Mouse (Mus musculus) lung, postnatal 14 days (tissue): Measurements from ENCODE around the gene Ccdc171.
"Not testable (repeated sequence)": the region's sequence is repeated elsewhere in the genome, so short reads cannot be mapped to it uniquely, and the experiment has no call there.

ENCODE experiments used
- DNase-seq: peaks from one replicate; pipeline ENCODE4 v3.0.0; 2021

Gene Ccdc171

DNA sequence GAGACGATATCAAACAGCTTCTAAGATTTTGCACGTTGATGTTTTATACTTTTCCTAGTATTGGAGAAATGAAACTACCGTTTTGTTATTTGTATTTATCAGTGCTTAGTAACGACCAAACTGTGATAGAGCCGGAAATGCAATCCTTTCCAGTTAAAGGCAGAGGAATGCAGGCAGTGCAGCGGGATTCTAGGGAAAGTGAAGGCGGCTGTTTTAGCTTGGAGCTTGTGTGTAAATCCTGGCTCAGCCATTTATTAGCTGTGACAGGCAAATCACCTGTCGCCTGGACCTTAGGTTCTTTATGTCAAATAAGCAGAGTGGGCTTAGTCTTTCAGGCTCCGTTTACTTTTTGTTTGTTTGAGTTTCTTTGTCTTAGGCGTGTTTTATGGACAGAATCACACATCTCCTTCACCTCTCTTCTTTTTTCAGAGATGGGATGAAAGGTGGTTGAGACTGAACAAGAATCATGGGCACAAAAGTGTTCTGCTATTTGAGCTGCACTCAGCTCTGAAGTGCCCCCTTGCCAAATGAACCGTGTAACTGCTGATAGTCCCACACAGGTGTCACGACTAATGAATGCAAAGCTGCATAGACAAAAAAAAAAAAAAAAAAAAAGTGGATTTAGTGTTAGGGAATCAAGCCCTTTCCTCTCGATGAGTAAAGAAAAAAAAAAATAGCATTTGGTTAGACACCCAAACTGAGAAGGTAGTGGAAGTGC is 1.1 kb downstream of the Ccdc171 start:
- no peak for DNase-seq

DNA sequence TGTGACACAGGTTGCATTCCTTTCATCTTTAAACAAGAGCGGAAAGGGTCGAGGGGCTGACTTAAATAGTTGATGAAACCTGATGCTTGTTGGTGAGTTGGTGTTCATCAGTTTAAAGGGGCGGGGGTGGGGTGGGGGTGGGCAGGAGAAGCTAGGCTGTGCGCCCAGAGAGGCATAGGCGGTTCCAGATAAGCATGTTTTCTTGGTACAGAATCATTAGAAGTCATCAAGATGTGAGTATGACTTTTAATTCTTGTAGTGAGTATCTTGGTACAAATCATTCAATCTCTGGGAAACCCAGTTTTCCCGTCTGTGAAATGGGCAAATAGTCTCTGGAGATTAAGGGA is 1.6 kb downstream of the Ccdc171 start:
- DNase-seq, result no peak

DNA sequence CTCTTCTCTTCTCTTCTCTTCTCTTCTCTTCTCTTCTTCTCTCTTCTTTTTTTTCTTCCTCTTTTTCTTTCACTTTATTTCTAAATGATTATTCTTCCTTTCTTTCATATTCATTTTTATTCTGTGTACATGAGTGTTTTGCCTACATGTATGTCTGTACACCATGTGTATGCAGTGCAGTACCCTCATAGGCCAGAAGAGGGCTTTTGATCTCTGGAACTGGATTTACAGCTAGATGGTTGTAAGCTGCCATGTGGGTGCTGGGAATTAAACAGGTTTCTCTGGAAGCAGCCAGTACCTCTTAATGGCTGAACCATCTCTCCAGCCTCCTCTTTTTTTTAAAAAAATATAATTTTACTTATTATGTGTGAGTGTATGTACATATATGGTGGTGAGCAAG is 2.6 kb downstream of the Ccdc171 start:
- DNase-seq, result peak; percentile 43

DNA sequence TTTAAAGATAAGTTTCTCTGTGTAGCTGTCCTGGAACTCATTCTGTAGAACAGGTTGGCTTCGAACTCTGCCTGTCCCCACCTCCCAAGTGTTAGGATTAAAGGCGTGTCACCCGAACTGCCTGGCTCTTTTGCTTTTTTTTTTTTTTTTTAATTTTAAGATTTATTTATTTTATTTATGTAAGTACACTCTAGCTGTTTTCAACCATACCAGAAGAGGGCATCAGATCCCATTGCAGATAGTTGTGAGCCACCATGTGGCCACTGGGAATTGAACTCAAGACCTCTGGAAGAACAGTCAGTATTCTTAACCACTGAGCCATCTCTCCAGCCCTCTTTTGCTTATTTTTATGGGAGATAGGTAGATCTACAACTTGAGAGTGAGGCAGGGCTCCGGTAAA is 4.7 kb downstream of the Ccdc171 start:
- not testable (repeated sequence) for DNase-seq

DNA sequence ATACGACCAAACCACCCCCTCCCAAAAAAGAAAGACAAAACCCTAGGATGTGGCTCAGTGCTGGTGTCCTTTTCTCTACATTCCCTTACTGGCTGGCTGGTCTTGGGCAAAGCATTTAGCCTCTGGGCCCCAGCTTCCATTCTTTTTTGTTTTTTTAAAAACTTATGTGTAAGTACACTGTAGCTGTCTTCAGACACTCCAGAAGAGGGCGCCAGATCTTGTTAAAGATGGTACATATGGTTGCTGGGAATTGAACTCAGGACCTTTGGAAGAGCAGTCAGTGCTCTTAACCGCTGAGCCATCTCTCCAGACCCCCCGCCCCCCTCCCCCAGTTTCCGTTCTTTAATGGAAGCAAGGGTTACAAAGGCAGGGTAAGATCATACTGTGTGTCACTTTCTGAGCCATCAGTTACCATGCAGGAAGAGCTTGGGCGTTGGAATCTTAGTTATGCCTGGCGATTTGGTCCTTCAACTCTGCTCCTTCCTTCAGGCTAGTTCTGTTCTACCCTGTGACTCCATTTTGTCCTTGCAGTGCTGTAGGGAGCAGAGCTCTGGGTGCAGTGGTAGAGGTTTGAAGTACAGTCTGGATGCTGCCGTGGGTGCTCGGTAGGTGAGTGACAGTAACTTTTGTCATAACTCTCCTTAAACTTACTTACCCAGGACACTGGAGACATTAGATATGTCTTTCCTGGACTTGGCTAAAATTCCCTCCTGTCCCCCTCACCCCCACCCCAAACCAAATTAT is 8.0 kb downstream of the Ccdc171 start:
- DNase-seq, result no peak

DNA sequence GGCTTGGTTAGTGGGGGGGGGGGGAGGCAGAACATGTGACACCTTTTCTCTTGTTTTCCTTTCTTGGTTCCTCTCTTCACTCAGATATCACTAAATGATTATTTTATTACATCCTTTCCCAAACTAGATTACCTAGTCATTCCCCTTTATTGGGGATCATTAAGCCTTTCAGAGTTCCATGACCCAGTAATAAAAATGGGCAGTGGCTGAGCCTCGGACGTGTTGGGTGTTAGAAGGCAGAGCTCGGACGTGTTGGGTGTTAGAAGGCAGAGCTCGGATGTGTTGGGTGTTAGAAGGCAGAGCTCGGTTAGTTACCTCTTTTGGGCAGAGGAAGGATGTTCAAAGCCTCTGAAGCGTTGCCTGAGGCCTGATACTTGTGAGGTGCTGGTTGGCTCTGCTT is 8.7 kb downstream of the Ccdc171 start:
- DNase-seq, result no peak

DNA sequence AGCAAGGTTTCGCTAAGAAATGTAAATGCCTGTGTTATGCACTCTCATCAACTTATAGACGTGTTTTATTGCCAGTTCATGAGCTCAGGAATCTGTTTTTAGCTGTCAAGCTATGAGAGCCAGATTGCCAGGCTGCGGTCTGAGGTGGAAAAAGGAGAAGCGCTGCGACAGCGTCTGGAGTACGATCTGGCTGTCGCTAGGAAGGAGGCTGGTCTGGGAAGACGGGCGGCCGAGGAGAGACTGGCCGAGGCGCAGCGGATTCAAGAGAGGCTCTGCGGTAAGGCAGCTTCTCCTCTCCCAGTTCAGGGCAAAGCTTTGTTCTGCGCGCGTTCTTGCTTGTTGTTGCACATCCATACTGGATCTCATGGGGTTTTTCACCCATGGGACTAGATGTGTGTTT is 24.2 kb downstream of the Ccdc171 start:
- DNase-seq, result no peak

DNA sequence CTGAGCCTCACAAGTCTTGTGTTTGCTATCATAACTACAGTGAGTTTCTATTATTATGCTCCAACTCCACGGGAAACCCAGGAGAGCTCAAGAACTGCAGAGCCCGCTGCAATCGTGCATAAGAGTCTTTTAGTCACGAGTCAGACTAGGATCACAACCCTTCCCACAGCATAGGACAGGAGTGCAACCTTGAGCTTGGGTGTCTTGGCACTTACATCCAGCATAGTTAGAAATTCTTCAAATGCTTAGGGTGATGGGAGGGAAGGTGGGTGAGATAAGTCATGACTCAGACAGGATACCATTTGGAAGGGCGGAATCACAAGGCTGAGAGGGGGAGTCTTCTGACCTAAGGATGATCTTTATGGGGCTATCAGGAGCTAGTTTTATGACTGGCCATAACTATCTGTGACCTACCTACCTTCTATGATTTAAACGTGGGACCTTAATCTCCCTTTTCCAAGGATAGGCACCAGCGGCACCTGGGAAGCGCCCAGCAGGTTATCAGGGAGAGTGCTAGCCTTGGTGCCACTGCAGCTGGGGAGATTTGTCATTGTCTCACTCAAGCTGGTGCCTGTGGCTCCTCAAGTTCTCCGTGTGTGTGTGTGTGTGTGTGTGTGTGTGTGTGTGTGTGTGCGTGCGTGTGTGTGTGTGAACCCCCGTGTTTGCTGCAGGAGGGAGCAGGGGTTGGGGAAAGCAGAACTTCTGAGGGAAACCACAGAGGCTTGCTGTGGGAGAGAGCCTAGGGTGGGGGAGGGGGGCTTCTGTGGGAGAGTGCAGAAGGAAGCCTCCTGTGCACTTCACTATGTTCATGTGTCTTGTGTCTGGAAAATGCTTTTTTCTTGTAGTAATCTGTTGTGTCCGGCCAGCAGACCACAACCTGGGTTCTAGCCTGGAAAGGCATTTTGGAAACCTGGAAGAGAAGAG is 42.1 kb downstream of the Ccdc171 start:
- DNase-seq, result no peak

DNA sequence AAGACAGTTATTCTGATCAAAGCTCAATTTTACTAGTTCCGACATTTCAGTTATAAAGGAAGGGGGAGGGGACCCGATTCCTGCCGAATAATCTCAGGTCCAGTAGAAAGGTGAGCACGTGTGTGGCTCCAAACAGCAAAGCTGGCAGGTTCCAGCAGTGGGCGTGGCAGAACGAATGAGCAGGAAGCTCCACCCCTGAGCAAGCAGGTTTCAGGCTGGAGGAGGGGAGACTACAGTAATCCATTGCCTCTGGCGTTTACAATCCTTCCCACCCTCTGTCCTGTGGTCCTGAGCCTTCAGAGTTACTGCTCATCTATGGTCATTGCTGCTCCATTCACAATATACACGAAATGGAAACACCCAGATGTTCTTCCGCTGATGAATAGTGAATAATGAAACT is 42.8 kb downstream of the Ccdc171 start:
- DNase-seq, result peak; percentile 45

DNA sequence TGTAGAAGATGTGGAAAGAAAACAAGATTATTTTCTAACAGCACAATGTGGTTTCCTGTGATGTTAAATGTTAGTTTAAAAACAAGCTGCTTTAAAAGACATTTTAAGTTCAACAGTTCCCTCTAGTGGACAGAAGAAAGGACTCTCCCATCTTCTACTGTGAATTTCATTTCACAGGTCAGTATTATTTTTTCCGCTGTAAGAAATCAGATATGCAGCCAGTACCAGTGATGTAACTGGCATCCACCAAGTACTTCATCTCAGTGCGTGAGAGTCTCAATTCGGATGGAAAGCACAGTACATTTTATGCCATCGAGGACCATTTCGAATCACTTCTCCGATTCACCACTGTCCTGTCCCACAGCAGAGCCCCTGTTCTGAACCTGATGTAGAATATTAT is 45.2 kb downstream of the Ccdc171 start:
- DNase-seq, result no peak

DNA sequence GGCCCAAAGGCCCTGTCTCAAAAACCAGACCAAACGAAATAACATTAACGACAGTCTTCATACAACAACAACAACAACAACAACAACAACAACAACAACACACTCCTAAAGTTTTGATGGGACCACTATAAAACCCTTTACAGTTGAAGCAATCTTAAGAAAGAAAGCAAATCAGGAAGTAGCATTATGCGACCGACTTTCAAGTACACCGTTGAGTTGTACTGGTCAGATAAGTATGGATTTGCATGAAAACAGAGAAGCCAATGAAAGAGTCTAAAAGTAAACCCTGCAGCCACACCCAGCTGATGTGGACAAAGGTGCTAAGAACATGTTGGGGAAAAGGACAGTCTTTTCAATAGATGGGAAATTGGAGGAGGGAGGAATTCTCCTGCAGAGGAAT is 45.7 kb downstream of the Ccdc171 start:
- DNase-seq, result no peak

DNA sequence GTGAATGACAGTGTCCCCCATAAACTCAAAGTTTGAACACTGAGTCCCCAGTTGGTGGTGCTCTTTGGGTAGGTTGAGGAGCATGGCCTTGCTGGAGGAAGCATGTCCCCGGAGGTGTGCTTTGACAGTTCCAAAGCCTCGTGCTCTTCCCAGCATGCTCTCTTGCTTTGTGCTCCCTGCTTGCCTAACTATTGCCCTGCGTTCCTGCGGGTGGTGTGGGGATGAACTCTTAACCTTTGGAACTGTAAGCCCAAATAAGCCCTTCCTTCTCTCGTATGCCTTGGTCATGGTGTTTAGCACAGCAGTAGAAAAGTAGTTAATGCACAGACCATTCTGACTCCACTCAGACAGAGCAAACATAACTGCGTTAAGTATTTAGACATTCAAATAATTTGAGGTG is 47.2 kb downstream of the Ccdc171 start:
- no peak for DNase-seq

DNA sequence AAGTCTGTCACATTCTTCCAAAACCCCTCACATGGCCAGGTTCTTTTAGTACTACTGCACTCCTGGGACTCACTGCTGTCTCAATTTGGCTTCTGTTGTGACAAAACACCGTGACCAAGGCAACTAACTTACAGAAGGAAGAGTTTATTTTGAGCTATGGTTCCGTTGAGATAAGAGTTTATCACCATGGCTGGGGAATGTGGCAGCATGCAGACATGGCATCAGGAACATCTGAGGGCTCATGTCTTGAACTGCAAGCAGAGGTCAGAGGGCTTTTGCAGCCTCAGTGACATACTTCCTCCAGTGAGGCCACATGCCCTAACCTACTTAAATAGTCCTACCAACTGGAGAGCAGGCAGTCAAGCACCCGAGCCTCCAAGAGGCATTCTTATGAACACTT is 51.0 kb downstream of the Ccdc171 start:
- no peak for DNase-seq

DNA sequence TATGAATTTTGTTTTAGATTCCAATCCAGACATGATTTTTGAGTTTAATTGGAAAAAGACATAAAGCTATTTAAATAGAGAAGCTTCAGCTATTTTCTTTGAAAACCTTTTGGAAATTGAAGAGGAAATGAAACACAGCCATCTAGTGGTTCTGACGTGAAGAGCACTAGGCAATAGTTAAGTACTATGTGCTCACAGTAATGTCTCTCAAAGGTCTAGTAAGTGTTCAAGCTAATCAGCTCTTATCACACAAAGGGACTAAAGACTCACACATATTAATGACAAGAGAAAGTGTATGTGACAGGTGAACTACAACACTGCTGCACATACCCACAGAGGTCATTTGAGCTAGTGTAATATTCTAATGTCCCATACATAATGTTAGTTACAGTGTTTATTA is 54.8 kb downstream of the Ccdc171 start:
- no peak for DNase-seq

DNA sequence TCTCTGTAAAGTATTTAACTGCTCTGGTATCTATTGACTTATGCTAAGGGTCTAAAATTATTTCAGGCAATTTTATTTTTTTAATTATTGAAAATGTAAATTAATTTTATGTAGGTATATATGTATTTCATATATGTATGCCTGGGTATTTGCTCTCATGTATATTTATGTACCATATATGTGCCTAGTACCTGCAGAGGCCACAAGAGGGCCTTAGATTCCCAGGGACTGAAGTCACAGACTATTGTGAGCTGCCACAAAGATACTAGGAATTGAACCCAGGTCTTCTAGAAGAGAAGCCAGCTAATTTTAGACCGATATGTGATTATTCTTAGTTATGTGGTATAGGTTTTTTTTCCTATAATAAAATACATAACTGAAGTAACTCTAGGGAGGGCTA is 62.2 kb downstream of the Ccdc171 start:
- no peak for DNase-seq

DNA sequence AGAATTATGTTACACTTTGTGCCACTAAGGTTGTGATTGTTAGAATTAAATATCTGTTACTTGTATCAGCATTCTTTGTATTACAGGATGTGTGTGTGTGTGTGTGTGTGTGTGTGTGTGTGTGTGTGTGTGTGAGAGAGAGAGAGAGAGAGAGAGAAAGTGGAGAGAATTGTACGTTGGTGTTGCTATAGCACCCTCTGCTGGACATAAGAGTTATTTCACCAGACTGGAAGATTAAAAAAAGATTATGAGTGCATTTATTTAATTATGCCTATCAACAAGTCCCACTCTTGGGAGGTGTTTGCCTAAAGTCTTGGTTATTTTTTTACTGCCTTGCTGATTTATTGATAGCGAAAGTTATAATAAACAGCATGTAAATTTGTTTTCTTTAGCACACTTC is 71.1 kb downstream of the Ccdc171 start:
- no peak for DNase-seq

DNA sequence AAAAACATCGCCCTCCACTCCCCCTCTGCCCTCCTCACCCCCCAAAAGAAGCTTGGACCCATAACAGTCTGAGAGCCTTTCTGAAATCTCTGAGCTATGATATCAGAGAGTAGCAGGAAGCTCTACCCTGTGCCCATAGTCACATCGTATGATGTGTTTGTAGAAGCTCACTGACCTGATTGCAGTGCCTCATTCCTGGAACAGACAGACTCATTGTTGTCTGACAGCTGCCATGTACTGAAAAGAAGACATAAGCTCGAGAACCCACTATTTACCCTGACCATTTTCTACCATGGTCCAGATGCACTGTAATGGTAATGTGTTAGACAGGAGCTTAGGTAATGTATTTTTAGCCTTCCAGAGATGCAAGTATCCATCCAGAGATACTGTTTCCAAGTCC is 85.8 kb downstream of the Ccdc171 start:
- no peak for DNase-seq

DNA sequence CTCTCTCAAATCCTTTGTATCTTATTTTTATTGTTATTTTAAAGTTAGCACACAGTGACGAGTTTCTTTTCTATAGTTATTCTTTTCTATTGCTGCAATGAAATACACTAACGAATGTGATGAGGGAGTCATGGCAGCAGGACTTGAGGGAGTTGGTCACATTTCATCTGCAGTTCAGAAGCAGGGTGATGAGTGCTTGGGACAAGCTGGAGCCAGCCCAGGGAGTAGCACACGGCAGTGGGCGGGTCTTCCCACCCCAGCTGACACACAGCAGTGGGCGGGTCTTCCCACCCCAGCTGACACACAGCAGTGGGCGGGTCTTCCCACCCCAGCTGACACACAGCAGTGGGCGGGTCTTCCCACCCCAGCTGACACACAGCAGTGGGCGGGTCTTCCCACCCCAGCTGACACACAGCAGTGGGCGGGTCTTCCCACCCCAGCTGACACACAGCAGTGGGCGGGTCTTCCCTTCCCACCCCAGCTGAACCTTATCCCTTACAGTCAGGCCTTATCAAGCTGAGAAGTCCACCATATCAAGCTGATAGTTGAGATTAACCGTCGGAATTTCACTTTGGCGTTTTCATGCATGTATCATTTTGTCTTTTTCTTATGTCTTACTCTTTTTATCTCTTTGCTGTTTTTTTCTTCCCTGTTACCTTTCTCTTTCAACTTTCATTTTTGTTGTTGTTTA is 97.8 kb downstream of the Ccdc171 start:
- DNase-seq, result peak; percentile 11

DNA sequence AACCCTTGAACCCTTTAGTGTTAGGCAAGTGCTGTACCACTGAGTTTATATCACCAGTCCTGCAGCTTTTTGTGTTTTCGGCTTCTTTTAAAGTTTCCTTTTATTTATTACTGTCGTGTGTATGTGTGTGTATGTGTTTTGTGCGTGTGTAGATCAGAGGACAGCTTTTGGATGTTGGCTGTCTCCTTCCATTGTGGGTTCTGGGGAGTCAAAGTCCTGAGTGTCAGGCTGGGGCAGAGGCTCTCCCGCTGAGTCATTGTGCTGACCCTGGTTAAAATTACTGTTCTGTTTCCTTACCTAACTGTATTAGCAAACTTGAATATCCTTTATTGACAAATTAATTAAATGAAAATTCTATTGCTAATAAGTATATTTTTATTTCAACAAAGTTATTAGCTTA is 98.4 kb downstream of the Ccdc171 start:
- DNase-seq, result no peak

DNA sequence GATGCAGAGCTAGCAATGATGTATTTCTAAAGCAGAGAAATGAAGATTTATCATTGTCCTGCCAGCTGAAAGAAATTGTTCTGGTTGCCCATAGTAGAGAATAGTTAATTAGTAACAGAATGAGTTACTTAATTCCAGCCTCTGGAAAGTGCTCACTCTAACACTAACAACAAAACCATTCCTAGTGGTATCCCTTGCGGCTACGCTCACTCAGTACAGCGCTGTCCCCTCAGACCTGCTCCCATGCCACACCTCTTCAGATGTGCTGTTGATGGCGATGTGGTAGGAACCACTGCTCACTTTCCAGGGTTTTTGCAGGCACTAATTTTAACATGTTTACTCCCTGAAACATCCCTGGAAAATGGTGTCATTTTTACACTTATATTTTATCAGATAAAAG is 126.1 kb downstream of the Ccdc171 start:
- no peak for DNase-seq

DNA sequence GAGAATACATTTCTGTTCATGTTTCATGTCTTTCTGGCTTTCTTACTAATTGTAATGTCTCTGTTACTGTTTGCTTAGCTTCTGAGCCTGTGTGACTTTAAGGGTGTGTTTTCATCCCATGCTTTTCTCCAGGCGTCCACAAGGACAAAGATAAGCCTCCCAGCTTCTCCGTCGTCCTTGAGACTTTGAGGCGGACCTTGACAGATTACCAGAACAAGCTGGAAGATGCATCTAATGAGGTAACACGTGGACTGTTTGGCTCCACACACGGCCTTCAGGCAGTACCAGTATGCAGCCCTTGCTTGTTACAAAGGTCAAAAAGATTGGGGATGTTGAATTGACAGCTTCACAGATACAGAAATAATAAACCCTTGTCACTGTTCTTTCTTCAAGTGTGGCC is 130.1 kb downstream of the Ccdc171 start:
- DNase-seq, result no peak

DNA sequence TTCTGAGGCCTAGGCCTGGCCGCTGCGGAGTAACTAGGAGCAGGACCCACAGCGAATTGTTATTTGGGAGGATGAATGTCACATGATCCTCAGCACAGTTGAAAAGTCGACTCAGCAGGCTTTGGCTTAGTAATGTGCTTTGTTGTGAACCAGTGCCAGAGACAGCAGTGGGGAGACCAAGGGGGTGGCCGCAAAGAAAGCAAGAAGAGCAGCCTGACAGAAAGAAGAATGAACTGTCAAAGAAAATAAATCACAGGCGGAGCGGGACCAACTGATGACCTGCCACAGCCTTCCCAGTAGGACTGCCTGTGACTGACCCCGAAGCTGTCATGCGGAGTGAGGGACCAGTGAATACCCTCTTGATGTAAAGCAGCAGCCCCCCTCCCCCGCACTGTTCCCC is 131.2 kb downstream of the Ccdc171 start:
- peak; percentile 5 for DNase-seq

DNA sequence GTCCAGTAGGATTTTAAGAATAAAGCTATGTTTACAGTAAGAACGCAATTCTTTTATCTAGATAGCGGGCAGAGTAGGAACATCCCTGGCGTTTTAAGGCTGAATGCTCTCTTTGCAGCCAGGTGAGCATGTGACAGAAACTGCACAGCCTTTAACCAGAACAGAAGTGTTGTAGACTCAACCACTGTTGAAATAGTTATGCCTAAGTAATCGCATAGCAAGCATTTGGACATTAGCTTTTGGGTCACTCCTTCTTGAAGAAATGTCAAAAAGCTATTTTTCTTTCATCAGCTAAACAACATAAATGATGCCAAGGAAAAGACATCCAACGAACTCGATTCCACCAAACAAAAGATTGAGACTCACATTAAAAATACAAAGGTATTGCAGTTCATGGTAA is 131.7 kb downstream of the Ccdc171 start:
- no peak for DNase-seq
